Mouse (Mus musculus): ENCODE data around the gene Nfya.
A peak's percentile ranks its signal among the peaks of the same experiment; 100 is the strongest.

Gene Nfya

GRCm38 (mm10) chr17:48409380-48410298 lies at the start of gene Nfya, which contains the start of gene Oard1:
Gene Nfya (minus strand): TSS chr17:48409906.
Gene Oard1 (plus strand): TSS chr17:48410014.
- DNase-seq = peak; percentile 100

GRCm38 (mm10) chr17:48457971-48458653 lies 48.4 kb upstream of the Nfya start:
- DNase-seq = no peak

GRCm38 (mm10) chr17:48455955-48456354 lies 46.2 kb upstream of the Nfya start:
- DNase-seq = no peak

- DNase-seq = no peak
Measured at GRCm38 (mm10) chr17:48454688-48455087, 45.0 kb upstream of the Nfya start, which contains the start of gene Unc5cl. Gene Unc5cl (plus strand): TSS chr17:48454901.

GRCm38 (mm10) chr17:48454190-48454589 lies 44.5 kb upstream of the Nfya start:
- DNase-seq = no peak

GRCm38 (mm10) chr17:48453489-48453888 lies 43.8 kb upstream of the Nfya start:
- DNase-seq = no peak

GRCm38 (mm10) chr17:48451753-48452444 lies 42.2 kb upstream of the Nfya start:
- DNase-seq = no peak

- DNase-seq = no peak
Measured at GRCm38 (mm10) chr17:48451353-48451675, 41.6 kb upstream of the Nfya start, which contains the start of gene Tspo2. Gene Tspo2 (minus strand): TSS chr17:48451522.

- DNase-seq = no peak
Measured at GRCm38 (mm10) chr17:48450666-48451352, 41.1 kb upstream of the Nfya start.

- DNase-seq = no peak
Measured at GRCm38 (mm10) chr17:48447675-48448074, 38.0 kb upstream of the Nfya start.

- no peak for DNase-seq
Measured at GRCm38 (mm10) chr17:48443542-48444145, 33.9 kb upstream of the Nfya start.

- DNase-seq = no peak
Measured at GRCm38 (mm10) chr17:48442745-48443457, 33.2 kb upstream of the Nfya start.

- DNase-seq = no peak
Measured at GRCm38 (mm10) chr17:48437421-48437911, 27.8 kb upstream of the Nfya start.

GRCm38 (mm10) chr17:48436487-48436886 lies 26.8 kb upstream of the Nfya start:
- no peak for DNase-seq

GRCm38 (mm10) chr17:48434479-48434878 lies 24.8 kb upstream of the Nfya start:
- no peak for DNase-seq

GRCm38 (mm10) chr17:48433689-48434330 lies 24.1 kb upstream of the Nfya start:
- DNase-seq = no peak

- no peak for DNase-seq
Measured at GRCm38 (mm10) chr17:48433006-48433655, 23.4 kb upstream of the Nfya start.

- DNase-seq = no peak
Measured at GRCm38 (mm10) chr17:48432158-48432980, 22.7 kb upstream of the Nfya start, which contains the start of gene Apobec2. Gene Apobec2 (minus strand): TSS chr17:48432930.

- DNase-seq = no peak
Measured at GRCm38 (mm10) chr17:48431054-48431453, 21.3 kb upstream of the Nfya start.

Measured in cerebellum, adult 8-10 months (tissue).